Mouse (Mus musculus): ENCODE results near the gene Cd47.

DNA sequence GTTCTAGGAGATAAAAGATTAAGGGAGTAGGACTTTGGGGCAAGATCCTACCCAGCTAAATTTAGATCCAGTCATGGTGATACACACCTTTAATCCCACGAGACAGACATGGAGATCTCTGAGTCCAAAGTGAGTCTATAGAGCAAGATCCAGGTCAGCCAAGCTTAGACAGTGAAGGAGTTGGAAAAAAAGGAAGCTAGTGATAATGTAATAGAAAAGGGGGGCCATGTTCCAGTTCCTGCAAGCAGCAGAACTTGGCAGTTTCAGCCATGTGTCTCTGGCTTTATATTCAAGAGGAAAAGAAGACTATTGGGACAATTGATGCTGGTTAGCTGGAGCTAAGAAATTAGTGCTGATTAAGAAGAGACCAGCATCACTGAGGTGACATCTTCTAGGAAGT is 43.4 kb downstream of the Cd47 start:
- no peak for TF ChIP-seq MAX (IDR thresholded peaks at IDR 0.05; ENCODE audit: low read length)
- no peak for TF ChIP-seq ZNF384 (IDR thresholded peaks at IDR 0.05; ENCODE audit: low read depth, low read length)
- no peak for TF ChIP-seq CTCF (conservative IDR thresholded peaks at IDR 0.05 in 1 of 2, IDR thresholded peaks at IDR 0.05 in 1 of 2; ENCODE audit: low read depth in 2 of 2, low read length in 2 of 2)
- TF ChIP-seq MAZ (IDR thresholded peaks at IDR 0.05; ENCODE audit: low read depth, low read length): no peak
- no peak for TF ChIP-seq POLR2A (IDR thresholded peaks at IDR 0.05; ENCODE audit: low read depth, low read length)
- no peak for TF ChIP-seq JUN (IDR thresholded peaks at IDR 0.05; ENCODE audit: insufficient read depth, low read depth, low read length)
- no peak for TF ChIP-seq ZC3H11A (IDR thresholded peaks at IDR 0.05; ENCODE audit: low read depth, low read length)
- TF ChIP-seq IRF4 (IDR thresholded peaks at IDR 0.05; ENCODE audit: low read depth, low read length): no peak
- TF ChIP-seq E2F4 (IDR thresholded peaks at IDR 0.05; ENCODE audit: insufficient replicate concordance, low read depth, low read length): no peak
- no peak for TF ChIP-seq POLR2AphosphoS2 (IDR thresholded peaks at IDR 0.05; ENCODE audit: low read depth, low read length)
- no peak for TF ChIP-seq BHLHE40 (IDR thresholded peaks at IDR 0.05; ENCODE audit: low read depth, low read length)
- no peak for TF ChIP-seq ZMIZ1 (IDR thresholded peaks at IDR 0.05; ENCODE audit: low read depth, low read length)
